ENCODE assay signal across 8 mouse cellular contexts in the genomic region with DNA sequence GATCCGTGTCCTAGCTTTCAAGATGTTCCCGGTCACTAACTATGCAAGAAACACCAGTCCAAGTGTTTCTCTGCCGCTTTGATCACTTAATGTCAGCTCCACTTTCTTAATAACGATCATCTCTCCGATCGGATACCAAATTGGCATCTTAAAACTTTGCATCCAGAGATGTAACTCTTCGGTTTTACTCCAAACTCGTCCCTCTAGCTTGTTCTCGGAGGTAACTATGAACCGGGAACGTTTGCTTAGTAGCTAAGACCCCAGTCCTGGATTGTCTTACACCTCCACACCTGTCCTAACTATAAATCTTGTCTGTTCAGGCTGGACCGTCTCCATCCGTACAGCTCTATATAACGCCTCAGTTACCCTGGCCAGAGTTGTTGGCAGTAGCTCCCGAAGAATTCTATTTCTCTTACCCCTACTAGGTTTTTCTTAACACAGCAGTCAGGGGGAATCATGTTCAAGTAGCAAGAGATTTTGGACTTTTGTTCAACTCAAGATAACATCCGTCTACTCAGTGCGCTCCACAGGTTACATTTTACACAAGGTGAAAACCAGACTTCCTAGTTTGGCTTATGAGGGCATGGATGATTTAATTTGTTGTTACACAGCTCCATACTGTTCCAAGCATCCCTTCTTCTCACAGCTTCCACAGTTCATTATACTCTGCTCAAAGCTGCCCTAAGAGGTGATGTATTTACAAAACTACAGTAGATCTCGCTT. TPM values are rescaled to one million over a fixed set of nuclear protein-coding genes. Genes with fewer than 3 reads are reported as not detected.
DNase-seq lines count a peak whose midpoint lies in the region; ATAC-seq and TF ChIP-seq lines count a peak whose summit lies in the region.

No protein-coding gene starts in this region.

- H3K27me3 ChIP-seq in liver, adult 2 months (ENCODE audit: control insufficient read depth, insufficient read depth, low read length): no peaks in the 10 kb centered on the region
- no peaks in the 10 kb centered on the region for H3K27me3 ChIP-seq in limb, embryonic 11.5 days (ENCODE audit: control insufficient read depth, insufficient read depth, low read length)
- no peaks in the 10 kb centered on the region for H3K27me3 ChIP-seq in small intestine, adult 2 months (ENCODE audit: control insufficient read depth, insufficient read depth, low read length)

- peaks cover 15% of the 10 kb centered on the region; the same call in 1 of the 2 replicates for H3K79me2 ChIP-seq in liver, adult 2 months (ENCODE audit: control insufficient read depth, insufficient read depth, low read length)

- peaks cover 9% of the 10 kb centered on the region for H3K4me1 ChIP-seq in liver, adult 2 months (ENCODE audit: control insufficient read depth, insufficient read depth, low read length)
- H3K4me1 ChIP-seq in limb, embryonic 11.5 days (ENCODE audit: control insufficient read depth, insufficient read depth, low read length): peaks cover 9% of the 10 kb centered on the region; the same call in 1 of the 2 replicates
- H3K4me1 ChIP-seq in small intestine, adult 2 months (ENCODE audit: control insufficient read depth, insufficient read depth, insufficient read length, low read length): peaks cover 6% of the 10 kb centered on the region

- peak overlapping the region; percentile 73 for H3K4me3 ChIP-seq in liver, adult 2 months (ENCODE audit: insufficient read depth, low read depth, low read length)
- peak overlapping the region; percentile 85 for H3K4me3 ChIP-seq in limb, embryonic 11.5 days (ENCODE audit: low read depth, low read length)
- peak overlapping the region; percentile 90 for H3K4me3 ChIP-seq in small intestine, adult 2 months (ENCODE audit: low read depth, low read length)

- ATAC-seq in limb, embryonic 11.5 days (ENCODE audit: insufficient number of reproducible peaks, low FRiP score, low TSS enrichment, low read depth): no peak
- no peak for ATAC-seq in activated CD4-positive, CD25-positive, alpha-beta regulatory T cell, adult 4 months

- no peak for TF ChIP-seq POLR2A in liver, adult 2 months (IDR thresholded peaks at IDR 0.05; ENCODE audit: extremely low read depth, insufficient read depth, low read length)
- TF ChIP-seq POLR2A in small intestine, adult 2 months (IDR thresholded peaks at IDR 0.05; ENCODE audit: low read depth, low read length): no peak

- no peak for DNase-seq in liver, adult 2 months (ENCODE audit: extremely low read depth, low read depth, low spot score)
- DNase-seq in liver: no peak
- peak; percentile 44 for DNase-seq in c-Kit-positive CD71-positive TER-119-positive erythroid progenitor cells, embryonic 14.5 days (ENCODE audit: low spot score)
- peak; percentile 28 for DNase-seq in gastrocnemius, postnatal 10 days
- DNase-seq in limb, embryonic 11.5 days (ENCODE audit: low spot score): peak; percentile 38
- no peak for DNase-seq in left cerebral cortex, postnatal 25 days (ENCODE audit: low spot score in 2 of 2)

- peak overlapping the region; percentile 84 for H3K9ac ChIP-seq in liver, adult 2 months (ENCODE audit: low read depth, low read length)
- peak overlapping the region; percentile 99 for H3K9ac ChIP-seq in limb, embryonic 11.5 days (ENCODE audit: low read length)

- intact Hi-C loops in left cerebral cortex, postnatal 25 days (cut with DNase I): no loop called here

- no peaks in the 10 kb centered on the region for H3K9me3 ChIP-seq in limb, embryonic 11.5 days (ENCODE audit: control insufficient read depth, low read length)

- H3K36me3 ChIP-seq in liver, adult 2 months (ENCODE audit: control insufficient read depth, insufficient read depth, low read length): no peaks in the 10 kb centered on the region; the same call in 1 of the 2 replicates
- no peaks in the 10 kb centered on the region for H3K36me3 ChIP-seq in limb, embryonic 11.5 days (ENCODE audit: control insufficient read depth, insufficient read depth, low read length)
- no peaks in the 10 kb centered on the region for H3K36me3 ChIP-seq in small intestine, adult 2 months (ENCODE audit: control insufficient read depth, insufficient read depth, low read length)

- H3K27ac ChIP-seq in liver, adult 2 months (replicated peaks; ENCODE audit: insufficient read depth, low read depth, low read length): peak overlapping the region; percentile 80
- peak overlapping the region; percentile 98 for H3K27ac ChIP-seq in limb, embryonic 11.5 days (replicated peaks; ENCODE audit: low read depth, low read length)
- peak overlapping the region; percentile 98 for H3K27ac ChIP-seq in small intestine, adult 2 months (ENCODE audit: insufficient read depth, low read depth, low read length)

- peak overlapping the region; percentile 59 for H3K4me2 ChIP-seq in limb, embryonic 11.5 days (ENCODE audit: low read depth, severe bottlenecking)

- no peak for TF ChIP-seq CTCF in liver, adult 2 months (IDR thresholded peaks at IDR 0.05; ENCODE audit: low read depth, low read length)
- no peak for TF ChIP-seq CTCF in small intestine, adult 2 months (IDR thresholded peaks at IDR 0.05; ENCODE audit: extremely low read depth, insufficient read length, insufficient replicate concordance, low read depth, low read length)

- 4% methylated on average over 18 of the region's 18 CpGs for WGBS in liver, adult 2 months
- WGBS in limb, embryonic 11.5 days: 12% methylated on average over 18 of the region's 18 CpGs
- WGBS in small intestine, adult 2 months: 4% methylated on average over 18 of the region's 18 CpGs

RNA-seq across cellular contexts. Expression of gene Lsm14a, which starts 2.8 kb away (rescaled TPM):
- 24.1 and 26.2 TPM in 2 replicates for total RNA-seq in liver, adult 2 months (2014; rRNA removed)
- 12.5 and 13.7 TPM in 2 replicates for polyA plus RNA-seq in liver, adult 2 months (2012; rRNA removed)
- 10 to 100 TPM; 77.2 to 84.3 TPM for total RNA-seq in gastrocnemius, postnatal 10 days (2021)
- polyA plus RNA-seq in limb, embryonic 11.5 days (2014; fragmentation: Nextera tagmentation; extraction: Ambion mirVana): 65.5 and 70.5 TPM in 2 replicates
- polyA plus RNA-seq in small intestine, adult 2 months (2012; rRNA removed): 11.4 and 25.3 TPM in 2 replicates
- total RNA-seq in left cerebral cortex, postnatal 25 days (2021): 10 to 100 TPM; 76.3 to 79.6 TPM
- 10 to 100 TPM; 43.9 to 51.3 TPM for polyA plus RNA-seq in activated CD4-positive, CD25-positive, alpha-beta regulatory T cell, adult 4 months (2017; shearing (Covaris generic))

Comparison
In these comparisons a context has a peak if more than half of its experiments do, and no peak if none do; other contexts are left out.
1. DNase-seq: peak in c-Kit-positive CD71-positive TER-119-positive erythroid progenitor cells, embryonic 14.5 days (single experiment), gastrocnemius, postnatal 10 days (single experiment) and limb, embryonic 11.5 days (single experiment); none in liver, adult 2 months (single experiment), liver (single experiment) and left cerebral cortex, postnatal 25 days (0 of 2).
2. Peak in every context shown above with its lines, with median percentiles within 50 percentile points of each other: H3K27ac ChIP-seq and H3K4me3 ChIP-seq.